Mouse (Mus musculus) G1E (cell line): ENCODE data around the gene Ltbp1. TPM values are rescaled to one million over a fixed set of nuclear protein-coding genes. Genes with fewer than 3 reads are reported as not detected.
A peak's percentile ranks its signal among the peaks of the same experiment; 100 is the strongest.

Experiments
- ATAC-seq: 2 replicates; pipeline ENCODE4 v1.8.0; 2016; ENCODE audit warnings: mild to moderate bottlenecking; ENCODE audit not compliant: insufficient number of reproducible peaks, poor library complexity, low FRiP score, severe bottlenecking; ENCODE audit errors: extremely low read depth
- DNase-seq: peaks from one replicate; pipeline ENCODE4 v3.0.0; 2012; ENCODE audit warnings: low spot score
- H3K27me3 ChIP-seq: 2 replicates; pipeline ENCODE4 v1.6.1; 2012; ENCODE audit warnings: mild to moderate bottlenecking, low read length, inconsistent platforms; ENCODE audit not compliant: insufficient read depth
- H3K36me3 ChIP-seq: replicated peaks from 2 replicates; pipeline ENCODE3; 2012; ENCODE audit warnings: mild to moderate bottlenecking, inconsistent platforms
- H3K4me1 ChIP-seq: 2 replicates; pipeline ENCODE4 v1.6.1; 2012; ENCODE audit warnings: low read depth, low read length, inconsistent platforms, mixed read lengths; ENCODE audit not compliant: insufficient read depth
- H3K4me3 ChIP-seq: 2 replicates; pipeline ENCODE4 v1.5.1; 2012; ENCODE audit warnings: low read depth, mild to moderate bottlenecking, inconsistent platforms, low read length, moderate library complexity, mixed read lengths
- H3K9me3 ChIP-seq: replicated peaks from 2 replicates; pipeline ENCODE4 v1.6.1; 2012; ENCODE audit warnings: inconsistent platforms
- CTCF ChIP-seq: IDR thresholded peaks from 2 replicates; pipeline ENCODE4 v1.5.1; 2012; ENCODE audit warnings: low read depth, low read length, inconsistent platforms, mixed read lengths
- GATA1 ChIP-seq: IDR thresholded peaks from 2 replicates; pipeline ENCODE4 v1.6.1; 2012; ENCODE audit warnings: borderline replicate concordance, low read length, inconsistent platforms, mixed read lengths
- GATA2 ChIP-seq: IDR thresholded peaks from 2 replicates; pipeline ENCODE4 v1.6.1; 2012; ENCODE audit warnings: low read depth, low read length, inconsistent platforms, borderline replicate concordance
- POLR2AphosphoS5 ChIP-seq: IDR thresholded peaks from 2 replicates; pipeline ENCODE4 v1.6.1; 2012; ENCODE audit warnings: low read depth, low read length, inconsistent platforms; ENCODE audit not compliant: insufficient replicate concordance
- TAL1 ChIP-seq: conservative IDR thresholded peaks from 2 replicates; pipeline ENCODE4 v1.6.1; 2012; ENCODE audit warnings: low read depth, low read length, inconsistent platforms, mixed read lengths
- polyA plus RNA-seq: library from polyadenylated mRNA; stranded (reverse); fragments of >175 nt; gene quantifications from 2 replicates; pipeline ENCODE4 v1.2.3, GENCODE M21; 2012
- total RNA-seq, 2 experiments: library from RNA; stranded (forward) in 1 of 2; stranded (reverse) in 1 of 2; fragments of 200-1000 nt in 1 of 2; fragments of >200 nt in 1 of 2; fragmentation: Nextera tagmentation in 1 of 2; gene quantifications; 2 replicates each; pipeline ENCODE4 v1.2.3; 2014 to 2017

Gene Ltbp1
- total and polyA plus RNA-seq, 3 experiments, result 0.05 TPM; not detected in 2

DNA sequence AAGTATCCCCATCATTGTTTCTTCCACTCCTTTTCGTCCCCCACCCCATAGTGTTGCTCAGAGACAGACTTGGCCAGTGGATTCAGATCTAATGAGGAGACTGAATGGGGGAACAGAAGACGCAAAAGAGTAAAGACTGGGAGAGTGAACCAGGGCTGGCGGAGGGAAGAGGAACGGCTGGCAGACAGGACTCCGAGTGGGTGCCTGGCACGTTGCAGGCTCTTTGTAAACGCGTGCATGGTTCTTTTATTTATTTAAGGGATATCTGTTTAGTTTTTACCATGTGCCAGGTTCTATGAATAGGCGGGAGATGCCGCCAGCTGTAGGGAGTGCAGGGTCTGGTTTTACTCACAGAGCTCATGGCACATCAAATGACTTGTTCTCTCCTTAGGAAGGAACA is 8.5 kb downstream of the Ltbp1 start:
- Histone ChIP-seq H3K4me1 (no peaks in the 10 kb centered on the region), H3K9me3 (no peaks in the 10 kb centered on the region), H3K4me3 (no peak overlapping the region), H3K36me3 (no peaks in the 10 kb centered on the region), H3K27me3 (no peaks in the 10 kb centered on the region)
- TF ChIP-seq GATA1 (no peak), CTCF (no peak), POLR2AphosphoS5 (no peak), TAL1 (no peak), GATA2 (no peak)
- DNase-seq (no peak), ATAC-seq (no peak)

DNA sequence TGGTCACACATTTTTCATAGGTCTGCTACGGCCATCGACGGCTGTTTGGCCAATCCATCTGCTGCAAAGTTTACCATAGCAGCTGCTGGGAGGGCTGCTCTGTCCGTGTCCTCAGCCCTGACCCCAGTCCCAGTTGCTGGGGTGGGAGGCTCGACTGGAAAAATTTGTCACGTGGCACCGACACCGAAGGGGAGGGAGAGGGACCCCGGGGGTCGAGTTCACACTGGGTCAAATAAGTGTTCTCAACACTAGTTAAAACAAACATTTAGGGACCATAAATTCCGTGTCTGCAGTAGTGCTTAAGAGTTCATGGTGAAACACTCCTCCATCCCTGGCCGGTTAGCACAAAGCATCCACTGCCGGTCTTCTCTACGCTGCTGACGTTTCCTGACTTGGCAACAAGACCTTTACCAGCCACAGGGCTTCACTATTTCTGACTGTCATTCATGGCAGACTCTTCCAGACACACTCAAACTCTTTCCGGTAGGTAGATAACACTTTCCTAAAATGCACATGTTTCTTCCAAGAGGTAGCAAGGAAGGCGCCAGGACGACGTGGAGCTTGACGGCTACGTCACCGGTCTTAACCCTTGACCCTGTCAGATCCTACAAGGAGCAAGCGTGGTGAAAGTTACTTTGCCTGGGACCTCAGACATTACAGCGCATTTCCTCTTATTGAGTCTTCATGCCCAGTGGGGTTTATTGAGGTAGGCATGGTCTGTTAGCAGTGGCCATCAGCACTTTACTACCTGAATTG is 9.4 kb downstream of the Ltbp1 start:
- no peak overlapping the region for H3K4me3 ChIP-seq
- no peaks in the 10 kb centered on the region for H3K36me3 ChIP-seq
- no peaks in the 10 kb centered on the region for H3K4me1 ChIP-seq
- H3K9me3 ChIP-seq, result no peaks in the 10 kb centered on the region
- no peaks in the 10 kb centered on the region for H3K27me3 ChIP-seq
- DNase-seq, result no peak
- no peak for ATAC-seq
- no peak for TF ChIP-seq CTCF
- no peak for TF ChIP-seq GATA2
- no peak for TF ChIP-seq POLR2AphosphoS5
- no peak for TF ChIP-seq GATA1
- TF ChIP-seq TAL1, result no peak

DNA sequence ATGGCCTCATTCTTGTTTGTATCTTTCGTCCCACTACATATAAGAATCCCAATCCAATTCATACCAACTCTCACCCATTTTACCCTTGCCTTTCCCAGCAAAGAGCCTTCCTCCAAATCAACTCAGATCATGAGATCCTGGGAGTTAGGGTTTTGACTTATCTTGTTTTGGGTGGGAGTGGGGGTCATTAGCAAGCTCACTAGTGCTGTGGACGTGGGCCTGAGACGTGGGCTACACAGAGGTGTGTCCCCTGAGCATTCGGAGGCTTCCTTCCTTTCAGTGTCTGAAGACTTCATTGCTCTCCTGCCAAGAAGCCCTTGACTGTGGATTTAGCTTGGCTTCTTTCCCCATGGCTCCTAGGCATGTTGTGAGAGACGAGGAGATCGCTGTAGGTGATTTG is 10.2 kb downstream of the Ltbp1 start:
- ATAC-seq (no peak), DNase-seq (no peak)
- Histone ChIP-seq H3K36me3 (no peaks in the 10 kb centered on the region), H3K4me3 (no peak overlapping the region), H3K4me1 (no peaks in the 10 kb centered on the region), H3K27me3 (no peaks in the 10 kb centered on the region), H3K9me3 (no peaks in the 10 kb centered on the region)
- TF ChIP-seq GATA1 (no peak), GATA2 (no peak), POLR2AphosphoS5 (no peak), CTCF (no peak), TAL1 (no peak)

DNA sequence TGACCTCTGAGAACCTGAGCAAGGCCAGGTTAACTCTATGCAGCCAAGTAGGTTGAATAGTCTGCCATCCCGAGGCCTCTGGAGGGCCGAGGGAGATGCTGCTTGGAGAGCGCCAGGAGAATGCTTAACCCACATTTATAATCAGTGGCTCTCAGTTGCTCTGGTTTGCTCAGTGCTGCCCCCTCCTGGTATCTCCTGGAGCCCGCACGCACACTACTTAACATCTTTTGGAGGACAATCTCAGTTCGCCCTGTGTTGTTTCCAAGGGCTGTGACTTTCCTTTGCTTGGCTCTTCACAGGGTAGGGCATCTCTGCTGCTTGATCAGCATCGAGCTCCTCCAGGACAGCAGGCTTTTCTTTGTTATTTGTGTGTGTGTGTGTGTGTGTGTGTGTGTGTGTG is 12.1 kb downstream of the Ltbp1 start:
- DNase-seq (peak; percentile 3), ATAC-seq (peak; percentile 8; the same call in 1 of the 2 replicates)
- Histone ChIP-seq H3K36me3 (no peaks in the 10 kb centered on the region), H3K27me3 (no peaks in the 10 kb centered on the region), H3K4me1 (no peaks in the 10 kb centered on the region), H3K4me3 (no peak overlapping the region), H3K9me3 (no peaks in the 10 kb centered on the region)
- TF ChIP-seq CTCF (peak; percentile 67), GATA2 (no peak), POLR2AphosphoS5 (no peak), TAL1 (no peak)

DNA sequence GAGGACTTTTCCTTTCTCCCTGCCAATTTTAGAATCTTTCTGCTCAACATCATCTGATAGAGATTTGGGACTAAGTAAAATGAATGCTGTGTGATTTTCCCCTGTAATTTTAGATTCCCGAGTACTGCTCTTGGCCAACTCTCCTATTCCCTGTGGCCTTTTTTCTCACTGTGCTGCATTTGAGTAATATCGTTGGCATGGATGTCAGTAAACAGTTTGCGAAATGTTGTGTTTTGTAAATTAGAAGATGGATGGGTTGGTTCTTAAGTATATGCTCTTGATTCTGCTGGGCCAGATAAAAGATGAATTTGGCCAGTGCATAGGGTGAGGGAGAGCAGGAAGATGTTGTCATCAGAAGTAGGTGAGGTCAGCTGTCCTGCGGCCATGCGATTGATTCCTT is 12.8 kb downstream of the Ltbp1 start:
- H3K4me3 ChIP-seq, result no peak overlapping the region
- no peaks in the 10 kb centered on the region for H3K9me3 ChIP-seq
- H3K27me3 ChIP-seq, result no peaks in the 10 kb centered on the region
- no peaks in the 10 kb centered on the region for H3K36me3 ChIP-seq
- TF ChIP-seq CTCF, result no peak
- TF ChIP-seq POLR2AphosphoS5, result no peak
- no peak for TF ChIP-seq TAL1
- no peak for TF ChIP-seq GATA1
- no peak for TF ChIP-seq GATA2
- no peak for DNase-seq
- no peaks in the 10 kb centered on the region for H3K4me1 ChIP-seq
- no peak for ATAC-seq

DNA sequence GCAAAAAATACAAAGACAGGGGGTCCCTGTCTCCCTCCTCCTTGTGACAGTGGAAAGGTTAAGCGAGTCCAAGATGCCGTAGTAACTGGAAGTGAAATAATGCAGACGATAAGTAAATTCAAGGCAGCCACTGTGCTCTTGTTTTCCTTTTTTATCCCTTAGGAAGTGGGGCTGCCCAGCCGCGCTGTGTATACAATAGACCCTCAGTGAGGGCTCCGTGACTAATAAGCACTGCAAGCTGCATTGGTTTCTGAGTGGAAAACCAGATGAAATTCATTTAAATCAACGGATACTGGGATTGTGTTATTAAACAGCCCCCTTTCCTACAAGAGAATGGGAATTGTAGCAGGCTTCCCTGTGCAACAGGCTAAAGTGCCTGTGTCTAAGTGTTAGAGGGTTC is 14.7 kb downstream of the Ltbp1 start:
- Histone ChIP-seq H3K9me3 (no peaks in the 10 kb centered on the region), H3K4me3 (no peak overlapping the region), H3K4me1 (no peaks in the 10 kb centered on the region), H3K36me3 (no peaks in the 10 kb centered on the region), H3K27me3 (no peaks in the 10 kb centered on the region)
- ATAC-seq (no peak), DNase-seq (no peak)
- TF ChIP-seq CTCF (no peak), POLR2AphosphoS5 (no peak), GATA1 (no peak), TAL1 (no peak), GATA2 (no peak)

DNA sequence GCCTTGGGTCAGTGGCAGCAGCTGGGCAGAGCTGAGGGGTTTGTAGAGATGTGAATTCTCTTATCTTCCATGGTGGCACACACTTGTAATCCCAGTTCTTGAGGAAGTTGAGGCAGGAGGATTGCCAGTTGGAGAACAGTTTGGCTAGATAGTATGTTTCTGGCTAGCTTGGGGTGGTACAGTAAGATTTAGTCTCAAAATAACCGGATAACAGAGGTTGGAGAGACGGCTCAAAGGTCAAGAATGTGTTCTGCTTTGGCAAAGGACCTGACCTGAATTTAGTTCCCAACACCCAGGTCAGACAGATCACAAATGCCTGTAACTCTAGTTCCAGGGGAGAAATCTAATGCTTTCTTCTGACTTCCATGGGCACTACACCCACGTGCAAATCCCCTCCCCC is 15.3 kb downstream of the Ltbp1 start:
- TF ChIP-seq TAL1, result no peak
- no peak for TF ChIP-seq GATA2
- no peak for DNase-seq

More for the DNA sequence above, 15.3 kb downstream of the Ltbp1 start:
- Histone ChIP-seq H3K9me3 (no peaks in the 10 kb centered on the region), H3K4me3 (no peak overlapping the region), H3K27me3 (no peaks in the 10 kb centered on the region), H3K36me3 (no peaks in the 10 kb centered on the region), H3K4me1 (no peaks in the 10 kb centered on the region)
- no peak for ATAC-seq
